Comparison of ENCODE assay signal across 11 mouse cellular contexts in the genomic region with DNA sequence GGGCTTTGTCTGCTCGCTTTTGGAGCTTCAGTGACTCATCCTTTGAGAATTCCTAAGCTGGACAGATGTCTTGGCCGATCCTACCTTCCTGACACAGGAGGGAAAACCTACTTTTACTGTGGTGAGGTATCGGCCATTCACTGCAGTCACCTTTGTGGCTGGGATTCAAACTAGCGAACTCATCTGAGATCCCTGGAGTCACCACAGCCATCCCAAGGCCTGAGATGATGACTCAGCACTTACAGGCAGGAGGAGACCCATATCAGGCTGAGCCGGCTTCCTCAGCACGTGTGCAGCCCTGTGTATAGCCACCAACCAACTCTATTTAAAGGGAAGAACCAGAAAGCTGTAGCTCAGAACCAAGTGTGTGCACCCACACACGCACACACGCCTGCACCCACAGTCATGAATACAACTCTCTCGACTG. TPM values are rescaled to one million over a fixed set of nuclear protein-coding genes. Genes with fewer than 3 reads are reported as not detected.
DNase-seq lines count a peak whose midpoint lies in the region; ATAC-seq lines count a peak whose summit lies in the region.
"Had no signal": no experiment of that assay in that cellular context is flagged by ENCODE, and none has a peak within 500 bp of the region (broad histone marks: within the 10 kb centered on the region; RNA-seq: fewer than 3 reads in every experiment).

No protein-coding gene starts in this region.

- 30% methylated on average over 9 of the region's 9 CpGs for WGBS in liver, embryonic 12.5 days (ENCODE audit: insufficient replicate concordance)
- 84% methylated on average over 9 of the region's 9 CpGs for WGBS in midbrain, embryonic 10.5 days

- peaks cover 88% of the 10 kb centered on the region for H3K4me1 ChIP-seq in liver, embryonic 12.5 days
- H3K4me1 ChIP-seq in midbrain, embryonic 10.5 days = peaks cover 42% of the 10 kb centered on the region

- H3K27ac ChIP-seq in liver, embryonic 12.5 days = peak overlapping the region; percentile 91
- no peak overlapping the region for H3K27ac ChIP-seq in midbrain, embryonic 10.5 days (replicated peaks)
- H3K27ac ChIP-seq: embryonic facial prominence, embryonic 12.5 days; limb, embryonic 13.5 days had no signal

- H3K9me3 ChIP-seq in liver, embryonic 12.5 days (replicated peaks) = no peaks in the 10 kb centered on the region
- no peaks in the 10 kb centered on the region for H3K9me3 ChIP-seq in midbrain, embryonic 10.5 days (replicated peaks)
- H3K9me3 ChIP-seq: embryonic facial prominence, embryonic 12.5 days; limb, embryonic 13.5 days had no signal

- no peaks in the 10 kb centered on the region for H3K36me3 ChIP-seq in liver, embryonic 12.5 days
- H3K36me3 ChIP-seq in midbrain, embryonic 10.5 days = no peaks in the 10 kb centered on the region
- H3K36me3 ChIP-seq: embryonic facial prominence, embryonic 12.5 days; limb, embryonic 13.5 days had no signal

- peak; percentile 22 for ATAC-seq in common myeloid progenitor, adult 5-6 weeks (replicated peaks; ENCODE audit: low read depth, poor library complexity, severe bottlenecking)
- peak; percentile 29 for ATAC-seq in liver, embryonic 12.5 days

- no peaks in the 10 kb centered on the region for H3K27me3 ChIP-seq in liver, embryonic 12.5 days (replicated peaks)
- H3K27me3 ChIP-seq in midbrain, embryonic 10.5 days (ENCODE audit: low read depth, poor library complexity, severe bottlenecking) = no peaks in the 10 kb centered on the region
- H3K27me3 ChIP-seq: embryonic facial prominence, embryonic 12.5 days; limb, embryonic 13.5 days had no signal

- peak overlapping the region; percentile 59 for H3K9ac ChIP-seq in liver, embryonic 12.5 days
- H3K9ac ChIP-seq: embryonic facial prominence, embryonic 12.5 days; limb, embryonic 13.5 days had no signal

- H3K4me2 ChIP-seq in liver, embryonic 12.5 days = peak overlapping the region; percentile 71
- H3K4me2 ChIP-seq: embryonic facial prominence, embryonic 12.5 days; limb, embryonic 13.5 days had no signal

- no peak overlapping the region for H3K4me3 ChIP-seq in liver, embryonic 12.5 days
- no peak overlapping the region for H3K4me3 ChIP-seq in midbrain, embryonic 10.5 days
- H3K4me3 ChIP-seq: embryonic facial prominence, embryonic 12.5 days; limb, embryonic 13.5 days had no signal

- DNase-seq in adrenal gland, adult (ENCODE audit: inconsistent age in 2 of 2, low spot score in 1 of 2) = peak; percentile 72 to 87
- no peak for DNase-seq in adrenal gland, adult 8-10 months
- peak; percentile 83 for DNase-seq in 416B (ENCODE audit: low read depth)
- DNase-seq in lung, postnatal 25 days (ENCODE audit: low spot score) = no peak
- DNase-seq in urinary bladder, postnatal 10 days (ENCODE audit: low spot score) = no peak
- DNase-seq in midbrain, embryonic 10.5 days (ENCODE audit: low spot score) = no peak
- DNase-seq: gastrocnemius, postnatal 36 days had no signal

RNA-seq across cellular contexts. Expression of a gene that starts 2.0 kb away (rescaled TPM):
- total RNA-seq in adrenal gland, adult 8-10 months (2022) = 1,000 to 10,000 TPM; 1,088 to 1,472 (median 1,425) TPM
- total RNA-seq in common myeloid progenitor, adult 5-6 weeks (2017) = 28.3 and 32.5 TPM in 2 replicates
- 9.6 and 10.5 TPM in 2 replicates for polyA plus RNA-seq in liver, embryonic 12.5 days (2016; fragmentation: Nextera tagmentation; extraction: Ambion mirVana)
- polyA plus RNA-seq in midbrain, embryonic 10.5 days (2016; fragmentation: Nextera tagmentation; extraction: Ambion mirVana) = 6.8 and 8.7 TPM in 2 replicates

Comparison
In these comparisons a context has a peak if more than half of its experiments do, and no peak if none do; other contexts are left out.
1. DNase-seq: peak in adrenal gland, adult (2 of 2) and 416B (single experiment); none in adrenal gland, adult 8-10 months (single experiment), lung, postnatal 25 days (single experiment), urinary bladder, postnatal 10 days (single experiment) and midbrain, embryonic 10.5 days (single experiment).
2. RNA of a gene that starts 2.0 kb away (total RNA-seq): 1,088 to 1,472 TPM in adrenal gland, adult 8-10 months; 28.3 to 32.5 TPM in common myeloid progenitor, adult 5-6 weeks; every median in the first group is over 10 times any median in the second.